Mouse (Mus musculus): ENCODE data around the gene Tmprss7.

- TF ChIP-seq POLR2A (IDR thresholded peaks at IDR 0.05; ENCODE audit: low read depth, low read length): no peak
- no peak for TF ChIP-seq CTCF (conservative IDR thresholded peaks at IDR 0.05; ENCODE audit: insufficient read depth, insufficient read length, low read depth, low read length)
Measured at GRCm38 (mm10) chr16:45624791-45625190, 68.7 kb downstream of the Tmprss7 start.

All from kidney, adult 2 months (tissue).